Mouse (Mus musculus) right cerebral cortex, postnatal 25 days (tissue): ENCODE data around the gene Abca7.

ENCODE experiments used
- DNase-seq: peaks from one replicate; pipeline ENCODE4 v3.0.0; 2022

Gene Abca7

GRCm38 (mm10) chr10:79974668-79975067 is 21.6 kb upstream of the Abca7 start:
- no peak for DNase-seq

DNA sequence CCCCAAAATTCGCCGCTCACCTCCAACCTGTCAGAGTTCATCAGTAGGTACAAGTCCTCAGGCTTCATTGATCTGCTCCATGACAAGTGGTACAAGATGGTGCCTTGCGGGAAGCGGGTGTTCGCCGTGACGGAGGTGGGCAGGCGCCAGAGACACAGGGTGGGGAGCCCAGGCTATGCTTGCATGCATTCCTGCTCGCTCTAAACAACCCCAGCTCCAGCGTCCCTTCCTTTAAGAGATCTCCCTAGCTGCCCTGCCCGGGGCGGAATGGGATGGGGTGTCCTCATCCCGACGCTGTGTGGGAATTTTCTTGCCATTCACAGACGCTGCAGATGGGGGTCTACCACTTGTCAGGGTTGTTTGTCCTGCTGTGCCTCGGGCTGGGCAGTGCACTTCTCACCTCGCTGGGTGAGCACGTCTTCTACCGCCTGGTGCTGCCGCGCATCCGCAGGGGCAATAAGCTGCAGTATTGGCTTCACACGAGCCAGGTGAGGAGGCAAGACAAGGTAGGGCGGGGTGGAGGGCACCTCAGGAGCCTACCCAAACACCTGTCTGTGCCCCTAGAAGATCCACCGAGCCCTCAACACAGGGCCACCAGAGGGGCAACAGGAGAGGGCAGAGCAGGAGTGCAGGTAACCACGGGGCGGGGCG is 20.1 kb upstream of the Abca7 start:
- no peak for DNase-seq

DNA sequence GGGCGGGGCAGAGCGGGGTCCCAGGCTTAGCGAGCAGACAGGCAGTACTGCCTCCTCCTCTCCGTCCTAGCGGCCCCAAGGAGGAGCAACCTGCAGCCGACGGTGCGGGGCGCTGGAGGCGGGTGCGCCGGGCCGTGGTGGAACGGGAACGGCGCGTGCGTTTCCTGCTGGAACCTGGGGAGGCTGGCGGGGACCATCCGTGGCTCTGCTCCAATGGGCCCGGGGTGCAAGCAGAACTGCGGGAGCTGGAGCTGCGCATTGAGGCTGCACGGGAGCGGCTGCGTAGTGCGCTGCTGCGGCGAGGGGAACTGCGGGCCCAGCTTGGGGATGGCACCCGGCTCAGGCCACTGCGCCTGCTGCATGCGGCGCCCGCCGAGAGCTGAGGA is 19.6 kb upstream of the Abca7 start:
- no peak for DNase-seq

- DNase-seq: no peak
Observed at GRCm38 (mm10) chr10:79977324-79977723, 19.0 kb upstream of the Abca7 start.

- no peak for DNase-seq
Observed at GRCm38 (mm10) chr10:79978061-79978460, 18.2 kb upstream of the Abca7 start.

- no peak for DNase-seq
Observed at GRCm38 (mm10) chr10:79979401-79980155, 16.7 kb upstream of the Abca7 start.

DNA sequence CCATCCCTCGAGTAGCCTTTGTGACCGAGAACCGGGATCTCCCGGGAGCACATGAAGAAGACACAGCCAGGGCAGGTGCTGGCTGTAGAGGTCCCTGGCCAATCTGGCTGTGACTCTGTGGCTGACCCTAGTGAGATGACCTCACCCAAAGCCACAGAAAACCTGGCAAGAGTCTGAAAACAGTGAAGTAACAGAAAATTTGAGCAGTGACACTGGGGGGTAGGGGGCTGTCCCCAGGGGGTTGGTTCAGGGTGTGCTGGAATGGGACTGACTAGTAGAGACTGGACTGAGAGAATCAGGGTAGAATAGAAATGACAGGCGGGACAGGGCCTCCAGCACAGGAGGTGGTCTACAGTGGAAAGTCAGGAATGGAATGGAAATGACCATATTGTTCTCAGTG is 13.1 kb upstream of the Abca7 start:
- no peak for DNase-seq

DNA sequence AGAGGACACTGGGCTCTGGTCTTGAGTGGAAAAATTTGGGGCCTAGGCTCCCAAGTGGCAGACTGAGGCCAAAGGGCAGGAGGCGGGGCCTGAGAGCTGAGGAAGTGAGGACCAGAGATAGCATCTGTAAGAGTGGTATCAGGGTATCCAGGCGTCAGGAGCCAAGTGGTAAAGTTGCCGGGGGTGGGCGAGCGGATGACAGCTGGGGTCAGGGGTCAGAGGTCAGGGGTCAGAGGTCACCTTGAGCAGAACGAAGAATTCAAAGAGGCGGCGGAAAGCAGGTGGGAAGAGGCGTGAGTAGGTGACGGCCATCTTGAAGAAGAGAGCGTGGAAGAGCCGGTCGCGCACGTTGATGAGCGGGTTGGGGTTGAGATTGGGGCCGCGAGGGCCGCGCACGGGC is 12.6 kb upstream of the Abca7 start:
- peak; percentile 52 for DNase-seq

DNA sequence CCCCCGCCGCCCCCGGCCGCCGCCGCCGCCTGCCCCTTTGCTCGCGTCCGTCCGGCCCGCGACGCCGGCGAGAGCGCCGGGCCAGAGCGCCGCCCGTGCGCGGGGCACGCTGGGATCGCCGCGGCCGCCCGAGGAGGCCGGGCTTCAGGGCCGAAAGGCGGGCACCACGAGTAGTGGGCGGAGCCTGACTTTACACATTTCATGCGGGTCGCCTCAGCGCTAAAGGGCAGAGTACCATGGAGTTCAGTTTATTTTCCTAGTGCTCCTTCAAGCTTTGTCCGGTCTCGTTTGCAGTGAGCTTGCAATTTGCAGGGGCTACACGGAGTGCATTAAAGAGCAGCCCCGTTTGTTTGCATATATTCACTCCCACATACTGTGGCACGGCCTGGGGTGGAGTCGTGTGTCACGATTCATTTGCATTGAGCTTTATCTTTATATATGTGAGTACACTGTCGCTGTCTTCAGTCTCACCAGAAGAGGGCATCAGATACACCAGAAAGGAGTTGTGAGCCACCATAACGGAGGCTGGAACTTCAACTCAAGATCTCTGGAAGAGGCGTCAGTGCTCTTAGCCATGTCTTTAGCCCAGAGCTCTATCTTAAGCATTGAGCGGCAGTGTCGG is 12.0 kb upstream of the Abca7 start, which contains the start of gene Tmem259:
Gene Tmem259, minus strand, starts transcription at position 136 of the 622 bp plus-strand sequence.
- peak; percentile 87 for DNase-seq

GRCm38 (mm10) chr10:79984871-79985270 is 11.4 kb upstream of the Abca7 start:
- peak; percentile 95 for DNase-seq

DNA sequence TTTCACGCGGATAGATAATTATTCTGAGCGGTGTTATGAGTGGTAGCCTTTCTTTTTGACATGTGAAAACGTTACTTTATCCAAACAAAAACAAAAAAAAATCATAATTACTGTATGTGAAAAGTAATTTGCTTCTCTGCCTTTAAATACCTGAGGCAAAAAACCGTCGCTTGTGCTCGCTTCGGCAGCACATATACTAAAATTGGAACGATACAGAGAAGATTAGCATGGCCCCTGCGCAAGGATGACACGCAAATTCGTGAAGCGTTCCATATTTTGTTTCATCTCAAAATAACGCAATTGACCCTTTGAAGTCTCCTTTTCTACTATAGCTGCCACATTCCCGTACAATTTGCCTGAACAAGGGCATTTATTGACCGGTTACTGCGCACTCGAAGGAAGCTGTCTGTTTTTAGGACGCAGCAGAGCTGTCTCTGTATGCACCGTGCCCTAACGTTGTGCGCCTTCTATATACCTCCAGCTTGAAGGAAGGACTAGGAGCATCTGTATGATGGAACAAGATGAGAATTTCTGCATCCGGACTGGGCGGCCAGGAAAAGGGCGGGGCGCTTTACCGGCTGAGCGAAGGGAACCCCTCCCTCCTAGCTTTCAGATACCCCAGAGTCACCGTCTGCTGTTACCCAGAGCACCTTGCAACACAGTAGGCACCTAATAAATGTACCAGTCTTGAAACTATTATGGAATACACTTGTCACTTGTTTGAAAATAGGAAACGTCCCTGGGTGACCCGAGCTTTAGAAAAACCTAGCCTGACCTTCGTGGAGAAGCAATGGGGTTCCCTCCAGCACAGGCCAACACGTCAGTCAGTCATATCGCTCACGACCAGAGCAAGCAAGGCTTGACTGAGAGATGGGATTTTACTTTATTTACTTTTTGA is 10.7 kb upstream of the Abca7 start:
- DNase-seq: peak; percentile 66

- no peak for DNase-seq
Observed at GRCm38 (mm10) chr10:79986232-79986878, 9.9 kb upstream of the Abca7 start.

- DNase-seq: peak; percentile 72
Observed at GRCm38 (mm10) chr10:79986963-79987362, 9.3 kb upstream of the Abca7 start.

DNA sequence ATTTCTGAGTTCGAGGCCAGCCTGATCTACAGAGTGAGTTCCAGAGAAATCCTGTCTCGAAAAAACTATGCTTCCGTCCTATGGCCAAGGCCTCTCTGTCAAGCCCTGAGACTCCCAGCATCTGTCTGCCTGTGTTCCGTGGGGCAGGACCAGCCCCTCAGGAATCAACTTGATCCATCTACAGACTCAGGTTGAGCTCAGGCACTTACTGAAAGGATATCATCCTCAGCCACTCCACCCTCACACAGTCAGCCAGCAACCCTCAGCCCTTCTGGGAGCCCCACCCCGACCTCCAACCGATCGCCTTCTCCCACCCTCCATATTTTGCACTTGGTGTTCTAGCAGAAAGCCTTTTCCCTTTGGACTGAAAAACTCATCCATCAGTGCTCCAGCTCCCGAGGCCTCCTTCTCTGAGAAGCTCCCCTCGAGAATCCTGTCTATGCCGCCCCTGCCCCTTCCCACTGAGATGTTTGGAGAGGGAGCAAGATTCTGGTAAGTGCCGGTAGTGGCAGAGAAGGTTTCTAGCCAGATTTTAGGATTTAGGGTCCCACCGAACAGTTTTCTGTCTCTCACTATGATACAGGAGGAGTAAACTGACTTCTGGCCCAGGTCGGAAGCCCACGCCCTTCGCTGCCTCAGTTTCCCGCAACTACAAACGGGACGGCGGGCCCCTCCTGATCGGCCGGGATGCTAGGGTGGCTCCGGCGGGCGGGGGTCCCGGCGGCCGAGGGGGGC is 8.4 kb upstream of the Abca7 start:
- DNase-seq: no peak

DNA sequence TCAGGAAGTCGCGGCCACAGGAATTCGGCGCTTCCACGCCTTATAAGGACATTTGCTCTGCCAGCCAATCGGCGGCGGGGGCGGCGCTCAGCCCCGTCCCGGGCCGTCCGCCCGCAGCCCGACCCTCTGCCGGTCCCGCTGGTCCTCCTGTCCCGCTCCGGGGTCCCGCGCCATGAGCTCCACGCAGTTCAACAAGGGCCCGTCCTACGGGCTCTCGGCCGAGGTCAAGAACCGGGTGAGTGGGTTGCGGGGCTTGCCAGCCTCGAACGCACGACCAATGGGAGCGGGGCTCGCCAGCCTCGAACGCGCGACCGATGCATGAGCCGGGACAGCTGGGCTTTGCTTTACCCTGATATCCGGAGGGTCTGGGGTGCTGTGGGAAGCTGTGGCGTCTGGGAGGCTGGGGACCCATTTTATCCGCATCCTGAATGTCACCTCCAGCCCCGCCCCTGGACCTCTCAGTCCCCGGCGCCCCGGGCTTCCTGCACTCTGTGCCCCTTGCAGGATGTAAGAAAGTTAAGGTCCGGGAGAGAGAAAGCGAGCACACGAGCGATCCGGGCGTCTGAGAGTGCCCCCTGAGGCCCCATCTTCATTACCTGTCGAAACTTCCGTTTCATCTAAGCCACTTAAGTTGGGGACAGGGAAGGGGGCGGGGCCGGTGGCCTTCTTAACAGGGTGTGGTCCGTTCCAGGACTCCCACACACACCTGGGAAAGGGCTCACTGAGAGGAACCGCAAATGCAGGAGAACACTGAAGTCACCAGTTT is 7.6 kb upstream of the Abca7 start, which contains the start of gene Cnn2:
Gene Cnn2, plus strand, starts transcription at position 79 of the 766 bp plus-strand sequence.
- DNase-seq: no peak

GRCm38 (mm10) chr10:79989272-79989786 is 7.0 kb upstream of the Abca7 start:
- no peak for DNase-seq

- no peak for DNase-seq
Observed at GRCm38 (mm10) chr10:79989870-79990269, 6.4 kb upstream of the Abca7 start.

DNA sequence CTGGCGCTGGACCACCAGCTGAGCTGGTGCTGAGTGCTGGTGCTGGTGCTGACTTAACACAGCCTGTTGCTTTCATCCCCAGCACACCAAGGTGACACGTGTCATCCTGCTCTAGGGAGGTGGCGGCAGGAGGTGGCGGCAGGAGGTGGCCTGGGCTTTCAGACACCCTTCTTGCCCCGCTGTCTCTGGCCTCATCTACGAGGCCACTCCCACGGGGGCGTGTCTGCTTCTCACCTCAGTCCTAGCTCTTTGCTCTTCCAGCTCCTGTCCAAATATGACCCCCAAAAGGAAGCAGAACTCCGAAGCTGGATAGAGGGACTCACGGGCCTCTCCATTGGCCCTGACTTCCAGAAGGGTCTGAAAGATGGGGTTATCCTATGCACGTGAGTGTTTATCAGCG is 5.2 kb upstream of the Abca7 start:
- no peak for DNase-seq

- no peak for DNase-seq
Observed at GRCm38 (mm10) chr10:79991548-79991947, 4.7 kb upstream of the Abca7 start.

DNA sequence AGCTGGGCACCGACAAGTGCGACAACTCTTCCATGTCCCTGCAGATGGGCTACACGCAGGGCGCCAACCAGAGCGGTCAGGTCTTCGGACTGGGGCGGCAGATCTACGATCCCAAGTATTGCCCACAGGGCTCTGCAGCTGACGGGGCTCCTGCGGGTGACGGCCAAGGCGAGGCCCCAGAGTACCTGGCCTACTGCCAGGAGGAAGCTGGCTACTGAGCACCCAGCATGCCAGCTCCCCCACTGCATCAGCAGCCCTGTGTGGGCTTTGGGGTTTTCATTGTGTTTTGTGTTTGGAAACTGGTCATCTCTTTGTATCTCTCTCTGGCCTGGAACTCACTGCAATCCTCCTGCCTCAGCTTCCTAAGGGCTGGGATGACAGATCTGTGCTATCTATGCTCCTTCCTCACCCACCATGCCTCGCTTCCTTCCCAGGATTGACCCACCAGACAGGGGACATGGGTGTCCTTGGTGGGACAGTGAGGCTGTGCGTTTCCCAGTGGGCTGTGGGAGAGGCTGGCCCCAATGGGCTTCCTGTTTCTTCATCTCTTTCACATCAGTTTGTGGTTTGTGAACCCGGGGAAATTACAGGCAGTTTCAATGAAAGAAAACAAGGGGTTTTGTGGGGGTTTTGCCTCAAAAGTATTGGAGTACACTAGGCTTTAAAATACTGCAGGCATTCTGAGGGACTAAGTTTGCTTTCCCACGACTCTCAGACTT is 1.7 kb upstream of the Abca7 start:
- no peak for DNase-seq
